Mouse (Mus musculus) embryonic facial prominence, embryonic 12.5 days (tissue): Measurements from ENCODE around the gene Fez1. TPM values are rescaled to one million over a fixed set of nuclear protein-coding genes. Genes with fewer than 3 reads are reported as not detected.

ENCODE experiments used
- ATAC-seq: fragments of 200-750 bp; cut with Nextera tagmentation; 2 replicates; pipeline ENCODE4 v1.8.0; 2017; ENCODE audit not compliant: insufficient number of reproducible peaks, insufficient read depth, low FRiP score, low TSS enrichment
- H3K27ac ChIP-seq: fragments of 300-500 bp; sonication (generic); 2 replicates; pipeline ENCODE4 v1.5.1; 2016; ENCODE audit warnings: mild to moderate bottlenecking
- H3K27me3 ChIP-seq: fragments of 300-500 bp; sonication (generic); 2 replicates; pipeline ENCODE4 v1.6.1; 2016; ENCODE audit warnings: mild to moderate bottlenecking, moderate library complexity
- H3K36me3 ChIP-seq: fragments of 300-500 bp; sonication (generic); 2 replicates; pipeline ENCODE4 v1.6.1; 2016; ENCODE audit warnings: mild to moderate bottlenecking
- H3K4me1 ChIP-seq: fragments of 300-500 bp; sonication (generic); 2 replicates; pipeline ENCODE4 v1.6.1; 2016
- H3K4me2 ChIP-seq: fragments of 300-500 bp; sonication (generic); replicated peaks from 2 replicates; pipeline ENCODE4 v1.6.1; 2016; ENCODE audit warnings: mild to moderate bottlenecking, moderate library complexity
- H3K4me3 ChIP-seq: fragments of 300-500 bp; sonication (generic); 2 replicates; pipeline ENCODE4 v1.5.1; 2016; ENCODE audit warnings: mild to moderate bottlenecking
- H3K9ac ChIP-seq: fragments of 300-500 bp; sonication (generic); 2 replicates; pipeline ENCODE4 v1.6.1; 2016; ENCODE audit warnings: mild to moderate bottlenecking, moderate library complexity
- H3K9me3 ChIP-seq: fragments of 300-500 bp; sonication (generic); 2 replicates; pipeline ENCODE4 v1.6.1; 2016; ENCODE audit warnings: mild to moderate bottlenecking, moderate library complexity
- WGBS: fragments of 180-500 bp; shearing (Covaris S2); methylation state at CpG from one replicate; pipeline ENCODE4 v1.1.7; 2016; 5-methylcytosine and 5-hydroxymethylcytosine counted together
- polyA plus RNA-seq: library from polyadenylated mRNA; unstranded; fragments of >200 nt; fragmentation: Nextera tagmentation; extraction: Ambion mirVana; gene quantifications from 2 replicates; pipeline ENCODE4 v1.2.1, GENCODE M21; 2016

The Fez1 gene
- polyA plus RNA-seq, 1 experiment from 2014 or later = 94.7 TPM

DNA sequence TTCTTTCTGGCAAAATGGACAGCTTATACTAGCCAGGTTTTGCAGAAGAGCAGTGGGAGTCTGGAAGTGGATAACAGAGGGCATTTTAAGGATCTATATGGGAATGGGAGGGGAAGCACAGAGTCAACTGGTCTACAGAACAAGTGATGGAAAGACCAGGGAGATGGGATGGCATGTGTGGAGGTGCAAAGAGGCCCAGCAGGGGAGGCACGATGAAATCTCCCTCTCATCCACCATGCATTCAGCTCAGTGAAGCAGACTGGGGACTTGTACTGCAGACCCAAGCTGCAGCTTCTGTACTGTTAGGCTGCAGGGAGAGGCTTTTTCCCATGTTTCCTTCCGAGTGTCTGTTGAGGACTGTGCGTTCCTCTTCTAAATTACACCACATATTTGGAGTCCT, 12.2 kb downstream of the Fez1 start:
- ATAC-seq = 0 out of 2 replicates have a peak, but pooled peaks have one; percentile 6
- no peaks in the 10 kb centered on the region for H3K4me1 ChIP-seq
- no peaks in the 10 kb centered on the region for H3K9me3 ChIP-seq
- peak overlapping the region; percentile 62 for H3K9ac ChIP-seq
- peak overlapping the region; percentile 76 for H3K4me2 ChIP-seq
- 50% methylated on average over 3 of the region's 3 CpGs for WGBS
- no peaks in the 10 kb centered on the region for H3K36me3 ChIP-seq
- no peak overlapping the region for H3K27ac ChIP-seq
- peak overlapping the region; percentile 57 for H3K4me3 ChIP-seq
- no peaks in the 10 kb centered on the region for H3K27me3 ChIP-seq

DNA sequence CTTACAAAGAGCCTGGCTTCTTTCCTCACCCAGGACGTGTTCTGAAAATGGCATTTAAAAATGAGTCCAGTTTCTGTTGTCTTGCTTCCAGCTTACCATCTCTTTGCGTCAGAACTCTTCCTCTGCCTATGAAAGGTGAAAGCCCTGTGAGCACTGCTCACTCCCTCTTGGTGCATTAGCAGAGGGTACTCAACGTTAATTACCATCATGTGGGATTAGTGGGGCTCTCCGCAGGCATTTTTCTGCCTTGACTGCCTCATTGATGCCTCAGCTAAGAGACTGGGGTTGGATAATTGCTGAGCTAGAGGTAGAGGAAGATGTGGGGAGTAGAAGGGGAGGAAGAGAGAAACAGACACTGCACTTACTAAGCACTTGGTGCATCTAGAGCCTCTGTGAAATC, 24.7 kb downstream of the Fez1 start:
- no peak overlapping the region for H3K4me3 ChIP-seq
- H3K4me2 ChIP-seq = no peak overlapping the region
- WGBS = 32% methylated on average over 4 of the region's 4 CpGs
- H3K9ac ChIP-seq = no peak overlapping the region
- H3K9me3 ChIP-seq = no peaks in the 10 kb centered on the region
- no peaks in the 10 kb centered on the region for H3K27me3 ChIP-seq
- no peaks in the 10 kb centered on the region for H3K4me1 ChIP-seq
- ATAC-seq = no peak
- H3K36me3 ChIP-seq = peaks cover 22% of the 10 kb centered on the region; the same call in 1 of the 2 replicates
- no peak overlapping the region for H3K27ac ChIP-seq

- no peak overlapping the region for H3K27ac ChIP-seq
- no peak overlapping the region for H3K4me2 ChIP-seq
- H3K27me3 ChIP-seq = no peaks in the 10 kb centered on the region
- peaks cover 23% of the 10 kb centered on the region; the same call in 1 of the 2 replicates for H3K36me3 ChIP-seq
- WGBS = 61% methylated on average over 2 of the region's 2 CpGs
- ATAC-seq = no peak
- H3K9me3 ChIP-seq = no peaks in the 10 kb centered on the region
- no peak overlapping the region for H3K9ac ChIP-seq
- H3K4me3 ChIP-seq = no peak overlapping the region
- H3K4me1 ChIP-seq = no peaks in the 10 kb centered on the region
Measured at GRCm38 (mm10) chr9:36848661-36849060, 27.0 kb downstream of the Fez1 start.

GRCm38 (mm10) chr9:36850091-36850490, 28.4 kb downstream of the Fez1 start:
- ATAC-seq = no peak
- Histone ChIP-seq H3K9me3 (no peaks in the 10 kb centered on the region), H3K4me1 (no peaks in the 10 kb centered on the region), H3K27me3 (no peaks in the 10 kb centered on the region), H3K36me3 (peaks cover 14% of the 10 kb centered on the region; the same call in 1 of the 2 replicates), H3K4me3 (no peak overlapping the region), H3K4me2 (no peak overlapping the region), H3K27ac (no peak overlapping the region), H3K9ac (no peak overlapping the region)
- WGBS = 33% methylated on average over 1 of the region's 1 CpGs

GRCm38 (mm10) chr9:36852175-36852574, 30.5 kb downstream of the Fez1 start:
- Histone ChIP-seq H3K4me1 (no peaks in the 10 kb centered on the region), H3K9me3 (no peaks in the 10 kb centered on the region), H3K4me3 (no peak overlapping the region), H3K4me2 (no peak overlapping the region), H3K36me3 (peaks cover 14% of the 10 kb centered on the region; the same call in 1 of the 2 replicates), H3K27ac (no peak overlapping the region), H3K27me3 (no peaks in the 10 kb centered on the region), H3K9ac (no peak overlapping the region)
- 89% methylated on average over 2 of the region's 2 CpGs for WGBS
- no peak for ATAC-seq

DNA sequence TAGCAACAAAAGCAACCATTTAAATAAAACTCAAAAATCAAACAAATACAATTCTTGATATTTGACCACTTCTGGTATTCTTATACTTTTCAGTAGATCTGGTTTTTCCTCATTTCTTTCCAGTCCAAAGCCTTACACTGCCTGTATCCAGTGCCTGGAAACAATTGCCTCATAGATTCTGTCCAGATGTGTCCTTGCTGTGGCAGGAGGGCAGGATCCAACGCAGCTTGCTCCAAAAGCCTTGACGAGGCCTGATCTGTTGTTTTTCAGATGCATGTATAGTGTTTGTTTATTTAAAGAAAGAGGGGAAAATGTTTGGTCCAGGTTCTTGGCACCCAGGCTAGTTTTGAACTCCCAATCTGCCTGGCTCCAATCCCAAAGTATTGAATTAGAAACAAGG, 34.7 kb downstream of the Fez1 start:
- Histone ChIP-seq H3K4me3 (no peak overlapping the region), H3K9ac (no peak overlapping the region), H3K36me3 (0 out of 2 replicates have a peak, but pooled peaks cover 2% of the 10 kb centered on the region), H3K27me3 (no peaks in the 10 kb centered on the region), H3K4me1 (no peaks in the 10 kb centered on the region), H3K4me2 (no peak overlapping the region), H3K9me3 (no peaks in the 10 kb centered on the region), H3K27ac (no peak overlapping the region)
- WGBS = 14% methylated on average over 2 of the region's 2 CpGs
- ATAC-seq = no peak

DNA sequence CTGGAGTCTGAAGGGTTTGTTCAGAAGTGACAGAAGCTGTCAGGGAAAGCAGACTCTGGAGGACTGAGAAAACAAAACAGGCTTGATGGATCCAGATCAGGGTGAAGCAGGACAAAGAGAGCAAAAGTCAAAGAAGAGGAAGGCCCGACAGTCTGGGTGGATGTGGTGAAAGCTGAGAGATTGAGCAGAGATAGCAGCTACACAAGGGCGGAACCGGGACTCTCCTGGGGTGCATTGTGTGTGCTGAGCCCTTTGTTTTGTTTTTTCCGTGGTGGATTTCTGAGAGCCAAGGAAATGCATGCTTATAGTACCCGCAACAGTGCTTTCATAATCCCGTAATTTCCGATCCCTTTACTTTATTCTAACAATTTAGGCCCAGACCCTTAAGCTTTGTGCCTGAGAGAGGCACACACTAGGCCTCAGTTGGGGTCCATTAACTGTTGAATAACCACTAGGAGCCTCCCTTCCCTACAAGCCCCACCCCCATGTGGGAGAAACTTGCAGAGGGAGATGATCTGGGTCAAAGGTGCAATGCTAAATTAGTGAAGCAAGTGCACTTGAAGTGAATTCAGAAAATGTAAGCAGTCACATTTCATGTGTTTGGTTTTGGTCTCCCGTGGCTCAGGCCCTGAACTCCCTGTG, 35.9 kb downstream of the Fez1 start:
- H3K36me3 ChIP-seq = 0 out of 2 replicates have a peak, but pooled peaks cover 2% of the 10 kb centered on the region
- no peak overlapping the region for H3K4me3 ChIP-seq
- H3K9ac ChIP-seq = no peak overlapping the region
- no peaks in the 10 kb centered on the region for H3K27me3 ChIP-seq
- no peak overlapping the region for H3K27ac ChIP-seq
- no peaks in the 10 kb centered on the region for H3K4me1 ChIP-seq
- no peak overlapping the region for H3K4me2 ChIP-seq
- 32% methylated on average over 8 of the region's 8 CpGs for WGBS
- no peaks in the 10 kb centered on the region for H3K9me3 ChIP-seq
- ATAC-seq = no peak

- no peaks in the 10 kb centered on the region for H3K9me3 ChIP-seq
- no peak overlapping the region for H3K4me3 ChIP-seq
- ATAC-seq = no peak
- H3K4me1 ChIP-seq = no peaks in the 10 kb centered on the region
- WGBS = 32% methylated on average over 4 of the region's 4 CpGs
- no peak overlapping the region for H3K27ac ChIP-seq
- 0 out of 2 replicates have a peak, but pooled peaks cover 2% of the 10 kb centered on the region for H3K36me3 ChIP-seq
- H3K9ac ChIP-seq = no peak overlapping the region
- H3K27me3 ChIP-seq = no peaks in the 10 kb centered on the region
- no peak overlapping the region for H3K4me2 ChIP-seq
Measured at GRCm38 (mm10) chr9:36858677-36859076, 37.0 kb downstream of the Fez1 start.

GRCm38 (mm10) chr9:36862576-36862975, 40.9 kb downstream of the Fez1 start:
- H3K9ac ChIP-seq = no peak overlapping the region
- no peaks in the 10 kb centered on the region for H3K27me3 ChIP-seq
- H3K27ac ChIP-seq = no peak overlapping the region
- WGBS = 86% methylated on average over 2 of the region's 2 CpGs
- H3K36me3 ChIP-seq = 0 out of 2 replicates have a peak, but pooled peaks cover 2% of the 10 kb centered on the region
- ATAC-seq = no peak
- no peak overlapping the region for H3K4me2 ChIP-seq
- H3K4me1 ChIP-seq = no peaks in the 10 kb centered on the region
- H3K4me3 ChIP-seq = no peak overlapping the region
- no peaks in the 10 kb centered on the region for H3K9me3 ChIP-seq

DNA sequence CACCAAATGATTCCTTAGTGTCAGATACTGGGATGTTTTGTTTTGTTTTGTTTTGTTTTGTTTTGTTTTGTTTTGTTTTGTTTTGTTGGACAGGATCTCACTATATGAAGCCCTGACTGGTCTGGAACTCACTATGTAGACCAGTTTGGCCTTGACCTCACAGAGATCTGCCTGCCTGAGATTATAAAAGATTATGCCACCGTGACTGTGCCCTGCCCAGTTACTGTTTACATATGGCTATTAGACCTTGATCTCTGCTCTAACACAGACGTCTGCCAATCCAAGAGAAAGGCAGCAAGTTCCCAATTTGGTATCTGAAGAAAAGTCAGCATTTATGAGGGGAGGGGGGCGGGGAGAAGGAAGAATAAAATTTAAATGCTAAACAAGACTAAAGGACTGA, 42.0 kb downstream of the Fez1 start:
- H3K27ac ChIP-seq = no peak overlapping the region
- H3K9me3 ChIP-seq = no peaks in the 10 kb centered on the region
- 59% methylated on average over 3 of the region's 3 CpGs for WGBS
- ATAC-seq = no peak
- 0 out of 2 replicates have a peak, but pooled peaks cover 2% of the 10 kb centered on the region for H3K36me3 ChIP-seq
- H3K9ac ChIP-seq = no peak overlapping the region
- no peaks in the 10 kb centered on the region for H3K4me1 ChIP-seq
- no peak overlapping the region for H3K4me3 ChIP-seq
- H3K4me2 ChIP-seq = no peak overlapping the region
- no peaks in the 10 kb centered on the region for H3K27me3 ChIP-seq

DNA sequence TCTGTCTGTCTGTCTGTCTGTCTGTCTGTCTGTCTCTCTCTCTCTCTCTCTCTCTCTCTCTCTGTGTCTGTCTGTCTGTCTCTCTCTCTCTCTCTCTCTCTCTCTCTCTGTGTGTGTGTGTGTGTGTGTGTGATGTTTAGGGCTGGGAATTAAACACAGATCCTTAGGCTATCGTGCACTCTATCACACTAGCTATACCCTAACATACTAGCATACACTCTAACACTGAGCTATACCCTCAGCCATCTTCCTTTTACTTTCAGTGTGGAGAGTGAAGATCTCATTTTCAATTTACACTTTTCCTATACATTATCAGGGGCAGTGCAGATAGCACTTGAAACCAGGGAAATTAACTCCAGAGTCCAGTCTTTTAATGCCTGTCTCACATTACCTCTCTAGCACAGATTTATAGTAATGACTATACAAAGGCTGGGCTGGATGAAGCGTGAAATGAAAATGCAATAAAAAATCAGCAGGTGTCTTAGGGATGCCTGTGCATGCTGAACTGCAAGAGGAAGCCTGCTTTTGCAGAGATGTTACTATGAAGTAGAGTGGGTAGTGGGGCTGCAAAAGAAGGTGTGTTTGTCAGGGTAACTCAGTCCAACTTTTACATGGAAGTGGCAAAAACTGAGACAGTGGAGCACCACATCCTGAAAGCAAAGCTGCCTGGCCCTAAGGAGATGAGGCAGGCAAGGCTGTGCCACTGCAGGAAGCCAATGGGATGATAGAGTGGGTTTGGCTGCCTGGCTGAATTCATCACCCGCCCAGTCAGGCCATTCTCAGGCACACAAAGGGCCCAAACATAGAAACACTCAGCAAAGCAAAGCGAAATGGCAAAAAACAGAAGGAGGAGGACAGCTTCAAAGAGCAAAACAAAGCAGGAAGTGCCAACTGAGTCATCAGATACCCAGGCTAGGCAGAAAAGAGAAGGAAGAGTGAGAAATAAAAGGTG, 43.5 kb downstream of the Fez1 start:
- H3K9ac ChIP-seq = no peak overlapping the region
- 42% methylated on average over 4 of the region's 4 CpGs for whole genome bisulfite sequencing
- H3K4me3 ChIP-seq = no peak overlapping the region
- no peaks in the 10 kb centered on the region for H3K27me3 ChIP-seq
- no peak overlapping the region for H3K27ac ChIP-seq
- ATAC-seq = no peak
- no peak overlapping the region for H3K4me2 ChIP-seq
- H3K4me1 ChIP-seq = no peaks in the 10 kb centered on the region
- H3K9me3 ChIP-seq = no peaks in the 10 kb centered on the region
- H3K36me3 ChIP-seq = 0 out of 2 replicates have a peak, but pooled peaks cover 2% of the 10 kb centered on the region

DNA sequence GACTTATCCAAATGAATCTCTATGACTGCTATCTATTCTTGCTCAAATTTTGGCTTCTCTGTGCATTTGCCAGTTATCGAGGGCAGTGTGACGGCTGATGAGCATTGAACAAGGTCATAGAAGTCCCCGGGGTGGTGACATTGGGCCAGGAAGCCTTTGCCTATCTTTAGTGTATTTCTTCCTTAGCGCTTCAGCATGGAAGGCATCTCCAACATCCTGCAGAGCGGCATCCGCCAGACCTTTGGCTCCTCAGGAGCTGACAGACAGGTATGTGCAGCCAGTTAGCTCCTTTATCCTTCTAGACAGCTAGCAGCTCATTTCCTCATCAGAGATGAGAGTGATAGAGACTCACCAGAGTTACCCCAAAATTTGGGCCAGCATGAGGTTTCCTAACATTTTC, 47.0 kb downstream of the Fez1 start:
- H3K36me3 ChIP-seq = peaks cover 6% of the 10 kb centered on the region
- WGBS = 86% methylated on average over 6 of the region's 6 CpGs

More for the DNA sequence above, 47.0 kb downstream of the Fez1 start:
- Histone ChIP-seq H3K4me2 (no peak overlapping the region), H3K27ac (no peak overlapping the region), H3K9ac (no peak overlapping the region), H3K27me3 (no peaks in the 10 kb centered on the region), H3K9me3 (no peaks in the 10 kb centered on the region), H3K4me3 (no peak overlapping the region), H3K4me1 (no peaks in the 10 kb centered on the region)
- no peak for ATAC-seq
